Mouse (Mus musculus) intestine, postnatal 0 days (tissue): Measurements from ENCODE around the gene Tnrc6c. TPM values are rescaled to one million over a fixed set of nuclear protein-coding genes. Genes with fewer than 3 reads are reported as not detected.

Source experiments
- ATAC-seq: fragments of 200-750 bp; cut with Nextera tagmentation; 2 replicates; pipeline ENCODE4 v1.8.0; 2017; ENCODE audit warnings: mild to moderate bottlenecking, moderate TSS enrichment, moderate library complexity
- H3K27ac ChIP-seq: fragments of 300-500 bp; sonication (generic); 2 replicates; pipeline ENCODE4 v1.5.1; 2014; ENCODE audit warnings: mild to moderate bottlenecking, low read depth, low read length, moderate library complexity
- H3K27me3 ChIP-seq: fragments of 300-500 bp; sonication (generic); replicated peaks from 2 replicates; pipeline ENCODE4 v1.6.1; 2014; ENCODE audit warnings: low read length, mixed read lengths; ENCODE audit not compliant: control insufficient read depth, insufficient read depth
- H3K36me3 ChIP-seq: fragments of 300-500 bp; sonication (generic); 2 replicates; pipeline ENCODE4 v1.6.1; 2014; ENCODE audit warnings: mild to moderate bottlenecking, moderate library complexity; ENCODE audit not compliant: control insufficient read depth, insufficient read depth
- H3K4me1 ChIP-seq: fragments of 300-500 bp; sonication (generic); replicated peaks from 2 replicates; pipeline ENCODE4 v1.6.1; 2014; ENCODE audit warnings: antibody characterized with exemption, low read length, mixed read lengths; ENCODE audit not compliant: control insufficient read depth, insufficient read depth
- H3K4me2 ChIP-seq: fragments of 300-500 bp; sonication (generic); replicated peaks from 2 replicates; pipeline ENCODE4 v1.6.1; 2014; ENCODE audit warnings: low read depth, mild to moderate bottlenecking, moderate library complexity
- H3K4me3 ChIP-seq: fragments of 300-500 bp; sonication (generic); 2 replicates; pipeline ENCODE4 v1.5.1; 2014; ENCODE audit warnings: low read depth, low read length
- H3K9ac ChIP-seq: fragments of 300-500 bp; sonication (generic); 2 replicates; pipeline ENCODE4 v1.6.1; 2014; ENCODE audit warnings: mild to moderate bottlenecking, low read depth, low read length
- H3K9me3 ChIP-seq: fragments of 300-500 bp; sonication (generic); 2 replicates; pipeline ENCODE4 v1.6.1; 2016; ENCODE audit warnings: mixed run types; ENCODE audit not compliant: control insufficient read depth
- CTCF ChIP-seq: sonication (generic); IDR thresholded peaks from 2 replicates; pipeline ENCODE4 v1.5.1; 2016; ENCODE audit warnings: low read depth, mild to moderate bottlenecking, control low read depth, antibody characterized with exemption, moderate library complexity
- WGBS: fragments of 180-500 bp; shearing (Covaris S2); extraction: QIAGEN DNeasy Blood & Tissue Kit; methylation state at CpG from one replicate; pipeline ENCODE4 v1.1.7; 2014; 5-methylcytosine and 5-hydroxymethylcytosine counted together
- polyA plus RNA-seq: library from polyadenylated mRNA; unstranded; fragments of >200 nt; fragmentation: Nextera tagmentation; extraction: Ambion mirVana; gene quantifications from 2 replicates; pipeline ENCODE4 v1.2.1, GENCODE M21; 2015

The Tnrc6c gene
- polyA plus RNA-seq, 1 experiment from 2014 or later: 6.1 TPM

DNA sequence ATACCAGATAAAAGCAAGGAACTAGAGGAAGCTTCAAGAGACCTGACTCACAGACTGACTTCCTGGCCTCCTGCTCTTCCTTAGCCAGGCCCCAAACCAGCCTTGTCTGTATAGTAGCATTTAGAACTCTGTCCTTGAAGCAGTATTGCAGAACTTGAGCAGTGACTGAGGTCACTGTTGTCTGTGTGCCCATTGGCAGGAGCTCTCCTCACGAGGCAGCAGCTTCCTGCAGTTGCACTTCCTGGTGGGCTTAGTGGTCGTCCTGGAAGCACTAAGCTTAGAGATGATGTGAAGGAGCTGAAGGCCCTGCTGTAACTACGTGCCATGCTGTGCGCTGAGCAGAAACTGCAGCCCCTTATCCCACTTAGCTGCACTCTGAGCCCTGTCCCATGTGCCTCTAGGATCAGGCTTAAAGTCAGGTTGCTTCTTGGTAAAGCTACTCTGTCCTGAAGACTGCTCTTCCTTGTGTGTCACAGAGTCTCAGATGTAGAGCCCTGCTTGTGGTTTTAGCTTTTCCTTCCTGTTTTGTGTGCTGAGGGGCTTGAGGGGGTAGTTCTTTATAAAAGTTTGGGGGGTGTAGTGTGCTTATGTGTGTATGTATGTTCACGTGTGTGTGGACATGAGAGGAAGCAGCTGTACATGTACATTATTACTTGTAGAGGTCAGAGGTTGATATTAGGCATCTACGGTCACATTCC lies 70.7 kb downstream of the Tnrc6c start:
- 80% methylated on average over 6 of the region's 6 CpGs for WGBS
- no peak overlapping the region for H3K9ac ChIP-seq
- peaks cover 26% of the 10 kb centered on the region for H3K36me3 ChIP-seq
- ATAC-seq: no peak
- TF ChIP-seq CTCF: no peak
- no peak overlapping the region for H3K4me2 ChIP-seq
- H3K4me3 ChIP-seq: no peak overlapping the region
- no peaks in the 10 kb centered on the region for H3K4me1 ChIP-seq
- peak overlapping the region; percentile 24; the same call in 1 of the 2 replicates for H3K27ac ChIP-seq
- H3K27me3 ChIP-seq: no peaks in the 10 kb centered on the region
- no peaks in the 10 kb centered on the region for H3K9me3 ChIP-seq

GRCm38 (mm10) chr11:117727031-117727430 lies 72.9 kb downstream of the Tnrc6c start:
- no peak for TF ChIP-seq CTCF
- Histone ChIP-seq H3K9me3 (no peaks in the 10 kb centered on the region), H3K36me3 (peaks cover 11% of the 10 kb centered on the region), H3K4me3 (no peak overlapping the region), H3K27me3 (no peaks in the 10 kb centered on the region), H3K27ac (no peak overlapping the region), H3K9ac (no peak overlapping the region), H3K4me2 (no peak overlapping the region), H3K4me1 (no peaks in the 10 kb centered on the region)
- ATAC-seq: no peak
- 57% methylated on average over 4 of the region's 4 CpGs for WGBS

DNA sequence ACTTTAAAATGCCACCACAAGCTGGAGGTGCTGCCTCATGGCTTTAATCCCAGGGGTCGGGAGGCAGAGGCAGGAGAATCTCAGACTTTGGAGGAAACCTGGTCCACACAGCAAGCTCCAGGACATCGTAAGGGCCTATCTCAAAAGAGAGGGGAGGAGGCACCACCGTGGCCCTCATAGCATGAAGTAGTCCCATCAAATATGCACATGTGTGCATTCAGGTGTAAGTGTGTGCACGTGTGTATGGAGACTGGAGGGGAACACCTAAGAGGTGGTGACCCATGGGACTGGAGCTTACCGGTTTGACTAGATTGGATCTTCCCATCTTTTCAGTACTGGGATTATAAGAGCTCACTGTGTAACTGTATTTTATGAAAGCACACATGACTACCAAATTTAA lies 74.2 kb downstream of the Tnrc6c start:
- no peak for ATAC-seq
- no peak overlapping the region for H3K4me2 ChIP-seq
- TF ChIP-seq CTCF: no peak
- 90% methylated on average over 5 of the region's 5 CpGs for WGBS
- no peaks in the 10 kb centered on the region; the same call in none of the 2 replicates for H3K36me3 ChIP-seq
- no peak overlapping the region for H3K4me3 ChIP-seq
- no peak overlapping the region for H3K9ac ChIP-seq
- no peaks in the 10 kb centered on the region for H3K27me3 ChIP-seq
- H3K9me3 ChIP-seq: no peaks in the 10 kb centered on the region
- no peak overlapping the region for H3K27ac ChIP-seq
- H3K4me1 ChIP-seq: no peaks in the 10 kb centered on the region

DNA sequence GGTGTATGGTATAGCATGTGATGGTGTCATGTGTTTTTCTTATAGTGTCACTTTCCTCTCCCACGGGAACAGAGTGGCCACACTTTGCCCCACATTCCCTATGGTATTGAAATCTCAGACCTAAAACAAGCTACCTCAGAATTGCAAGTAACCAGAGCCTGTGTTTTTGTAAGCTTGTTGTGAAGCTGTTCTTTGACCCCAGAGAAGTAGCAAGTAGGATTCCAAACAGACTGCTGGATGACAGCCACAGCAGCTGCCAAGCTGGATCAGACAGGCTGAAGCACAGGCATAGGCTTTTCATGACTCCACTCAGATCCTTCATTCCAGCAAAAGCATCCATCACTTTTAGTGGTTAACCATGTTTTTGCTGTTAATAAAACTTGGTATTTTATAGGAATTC lies 74.8 kb downstream of the Tnrc6c start:
- Histone ChIP-seq H3K27ac (no peak overlapping the region), H3K9me3 (no peaks in the 10 kb centered on the region), H3K27me3 (no peaks in the 10 kb centered on the region), H3K9ac (no peak overlapping the region), H3K36me3 (peaks cover 5% of the 10 kb centered on the region), H3K4me2 (no peak overlapping the region), H3K4me3 (no peak overlapping the region), H3K4me1 (no peaks in the 10 kb centered on the region)
- no peak for TF ChIP-seq CTCF
- 53% methylated on average over 1 of the region's 1 CpGs for WGBS
- ATAC-seq: no peak

DNA sequence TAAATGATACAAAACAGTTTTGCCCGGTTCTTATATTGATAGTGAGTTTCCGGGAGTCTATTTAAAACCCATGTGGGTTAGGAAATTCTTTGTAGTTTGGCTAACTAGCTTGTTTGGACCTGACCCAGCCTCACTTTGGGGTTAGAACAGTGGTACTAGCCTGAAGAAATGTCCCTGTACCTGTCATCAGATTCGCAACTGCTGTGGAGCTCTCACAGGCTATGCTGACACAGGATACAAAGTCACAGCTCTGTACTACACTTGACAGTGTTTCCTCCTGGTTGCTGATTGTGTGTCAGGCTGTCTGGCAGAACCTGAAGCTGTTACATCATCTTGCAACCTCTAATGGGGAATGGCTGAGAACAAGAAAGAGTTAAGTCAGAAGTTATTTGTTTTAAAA lies 75.3 kb downstream of the Tnrc6c start:
- no peak for ATAC-seq
- no peak for TF ChIP-seq CTCF

GRCm38 (mm10) chr11:117729798-117730489 lies 75.9 kb downstream of the Tnrc6c start:
- H3K27ac ChIP-seq: no peak overlapping the region
- no peak for TF ChIP-seq CTCF
- no peak overlapping the region for H3K9ac ChIP-seq
- H3K27me3 ChIP-seq: no peaks in the 10 kb centered on the region
- no peaks in the 10 kb centered on the region for H3K4me1 ChIP-seq
- H3K4me2 ChIP-seq: no peak overlapping the region
- ATAC-seq: no peak
- H3K36me3 ChIP-seq: peaks cover 5% of the 10 kb centered on the region
- 76% methylated on average over 7 of the region's 7 CpGs for WGBS
- no peaks in the 10 kb centered on the region for H3K9me3 ChIP-seq
- H3K4me3 ChIP-seq: no peak overlapping the region

More for the DNA sequence above, 75.3 kb downstream of the Tnrc6c start:
- Histone ChIP-seq H3K36me3 (peaks cover 5% of the 10 kb centered on the region), H3K4me2 (no peak overlapping the region), H3K27me3 (no peaks in the 10 kb centered on the region), H3K9ac (no peak overlapping the region), H3K4me3 (no peak overlapping the region), H3K9me3 (no peaks in the 10 kb centered on the region), H3K4me1 (no peaks in the 10 kb centered on the region), H3K27ac (no peak overlapping the region)
- WGBS: 84% methylated on average over 3 of the region's 3 CpGs
